Mouse (Mus musculus) CD4-positive naive resting alpha-beta T cell, adult 76 days (primary cell): ENCODE data around the gene Sdc1. TPM values are rescaled to one million over a fixed set of nuclear protein-coding genes. Genes with fewer than 3 reads are reported as not detected.

Experiments
- total RNA-seq: library from RNA; stranded (reverse); gene quantifications from one replicate; pipeline ENCODE4 v1.2.4, GENCODE M21; 2023

The Sdc1 gene
- 1.6 TPM for total RNA-seq

DNA sequence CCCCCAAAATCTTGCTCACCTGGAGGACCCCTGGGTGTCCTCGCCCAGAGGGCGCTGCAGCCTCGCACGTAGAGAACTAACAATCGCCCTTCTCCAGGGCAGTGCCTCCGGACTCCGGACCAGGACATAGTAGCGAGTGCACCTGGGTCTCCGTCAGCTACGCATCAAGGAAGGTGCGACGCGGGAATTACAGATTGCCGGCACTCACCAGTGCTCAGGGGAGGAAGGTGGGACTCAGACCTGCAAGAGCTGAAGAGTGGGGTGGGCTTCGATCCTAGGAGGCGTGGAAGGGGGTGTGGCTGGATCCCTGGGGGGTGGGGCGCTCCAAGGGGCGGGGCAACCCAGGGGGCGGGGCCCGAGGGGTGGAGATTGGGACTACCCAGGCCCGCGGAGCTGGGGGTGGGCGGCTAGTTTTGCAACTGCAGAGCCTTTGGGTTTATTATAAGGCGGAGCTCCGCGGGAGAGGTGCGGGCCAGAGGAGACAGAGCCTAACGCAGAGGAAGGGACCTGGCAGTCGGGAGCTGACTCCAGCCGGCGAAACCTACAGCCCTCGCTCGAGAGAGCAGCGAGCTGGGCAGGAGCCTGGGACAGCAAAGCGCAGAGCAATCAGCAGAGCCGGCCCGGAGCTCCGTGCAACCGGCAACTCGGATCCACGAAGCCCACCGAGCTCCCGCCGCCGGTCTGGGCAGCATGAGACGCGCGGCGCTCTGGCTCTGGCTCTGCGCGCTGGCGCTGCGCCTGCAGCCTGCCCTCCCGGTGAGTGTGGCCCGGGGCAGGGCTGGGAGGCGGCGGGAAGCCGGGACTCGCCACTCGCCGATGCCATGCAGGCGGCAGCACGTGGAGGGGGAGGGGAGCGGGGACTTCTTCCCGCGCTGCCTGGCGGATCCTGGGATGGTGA is at the start of gene Sdc1:
TSS of gene Sdc1 (plus strand) at position 378 of the 898 bp plus-strand sequence.

Other genes starting within 250 kb of the Sdc1 start
- gene Slc7a15, start 172.3 kb upstream of the Sdc1 start, total RNA-seq: not detected
- 242 TPM for gene Pum2, start 97.2 kb upstream of the Sdc1 start, total RNA-seq
- 80.6 TPM for gene Laptm4a, start 150.3 kb downstream of the Sdc1 start, total RNA-seq
- not detected for gene Matn3, start 176.6 kb downstream of the Sdc1 start, total RNA-seq
- 0.85 TPM for gene Wdr35, start 202.6 kb downstream of the Sdc1 start, total RNA-seq